Mouse (Mus musculus) kidney, embryonic 15.5 days (tissue): ENCODE data around the gene Hmgb2. TPM values are rescaled to one million over a fixed set of nuclear protein-coding genes. Genes with fewer than 3 reads are reported as not detected.
"Not testable (repeated sequence)": the region's sequence is repeated elsewhere in the genome, so short reads cannot be mapped to it uniquely, and the experiment has no call there.

Source experiments
- ATAC-seq: fragments of 200-750 bp; cut with Nextera tagmentation; replicated peaks from 2 replicates; pipeline ENCODE4 v1.8.0; 2017; ENCODE audit warnings: moderate TSS enrichment; ENCODE audit not compliant: low FRiP score
- H3K27ac ChIP-seq: fragments of 300-500 bp; sonication (generic); 2 replicates; pipeline ENCODE4 v1.5.1; 2015; ENCODE audit warnings: mild to moderate bottlenecking, inconsistent platforms
- H3K27me3 ChIP-seq: fragments of 300-500 bp; sonication (generic); 2 replicates; pipeline ENCODE4 v1.6.1; 2015; ENCODE audit warnings: inconsistent platforms
- H3K36me3 ChIP-seq: fragments of 300-500 bp; sonication (generic); 2 replicates; pipeline ENCODE4 v1.6.1; 2015; ENCODE audit warnings: inconsistent platforms
- H3K4me1 ChIP-seq: fragments of 300-500 bp; sonication (generic); 2 replicates; pipeline ENCODE4 v1.6.1; 2015; ENCODE audit warnings: inconsistent platforms
- H3K4me2 ChIP-seq: fragments of 300-500 bp; sonication (generic); 2 replicates; pipeline ENCODE4 v1.6.1; 2015; ENCODE audit warnings: moderate library complexity, mild to moderate bottlenecking, inconsistent platforms
- H3K4me3 ChIP-seq: fragments of 300-500 bp; sonication (generic); replicated peaks from 2 replicates; pipeline ENCODE4 v1.5.1; 2015; ENCODE audit warnings: mild to moderate bottlenecking, inconsistent platforms
- H3K9ac ChIP-seq: fragments of 300-500 bp; sonication (generic); 2 replicates; pipeline ENCODE4 v1.6.1; 2015; ENCODE audit warnings: mild to moderate bottlenecking, inconsistent platforms
- H3K9me3 ChIP-seq: fragments of 300-500 bp; sonication (generic); replicated peaks from 2 replicates; pipeline ENCODE4 v1.6.1; 2016; ENCODE audit warnings: inconsistent platforms
- WGBS: fragments of 180-500 bp; shearing (Covaris S2); methylation state at CpG from one replicate; pipeline ENCODE4 v1.1.7; 2015; ENCODE audit warnings: mixed read lengths; 5-methylcytosine and 5-hydroxymethylcytosine counted together
- polyA plus RNA-seq: library from polyadenylated mRNA; unstranded; fragments of >200 nt; fragmentation: Nextera tagmentation; extraction: Ambion mirVana; gene quantifications from 2 replicates; pipeline ENCODE4 v1.2.1, GENCODE M21; 2015

The Hmgb2 gene
- polyA plus RNA-seq, 1 experiment from 2014 or later, result 478 TPM

DNA sequence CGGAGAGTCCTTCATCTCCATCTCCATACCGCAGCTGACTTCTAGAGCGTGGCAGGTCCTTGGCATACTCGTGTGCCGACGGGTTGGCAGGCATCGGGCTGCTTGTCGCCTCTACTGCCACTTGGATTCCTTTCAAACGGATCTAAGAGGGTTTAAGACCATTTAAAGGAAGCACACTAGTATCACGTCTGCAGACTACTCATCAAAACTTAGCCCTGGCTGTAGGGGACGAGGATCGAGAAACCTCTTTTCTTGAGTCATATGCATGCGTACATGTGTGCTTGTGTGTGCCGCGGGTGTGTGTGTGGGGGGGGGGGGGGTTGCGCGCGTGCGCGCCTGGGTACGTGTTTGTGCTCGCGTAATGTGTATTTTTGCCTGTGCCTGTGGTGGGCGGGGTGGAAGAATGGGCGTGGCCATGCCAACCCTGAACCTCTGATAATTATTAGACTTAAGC lies 23.4 kb upstream of the Hmgb2 start:
- Histone ChIP-seq H3K4me1 (peaks cover 9% of the 10 kb centered on the region), H3K9me3 (no peaks in the 10 kb centered on the region), H3K27ac (peak overlapping the region; percentile 95), H3K36me3 (peaks cover 3% of the 10 kb centered on the region; the same call in 1 of the 2 replicates), H3K4me2 (peak overlapping the region; percentile 90), H3K9ac (peak overlapping the region; percentile 55), H3K27me3 (no peaks in the 10 kb centered on the region), H3K4me3 (peak overlapping the region; percentile 68)
- 0% methylated on average over 25 of the region's 25 CpGs for WGBS
- ATAC-seq, result peak; percentile 37

DNA sequence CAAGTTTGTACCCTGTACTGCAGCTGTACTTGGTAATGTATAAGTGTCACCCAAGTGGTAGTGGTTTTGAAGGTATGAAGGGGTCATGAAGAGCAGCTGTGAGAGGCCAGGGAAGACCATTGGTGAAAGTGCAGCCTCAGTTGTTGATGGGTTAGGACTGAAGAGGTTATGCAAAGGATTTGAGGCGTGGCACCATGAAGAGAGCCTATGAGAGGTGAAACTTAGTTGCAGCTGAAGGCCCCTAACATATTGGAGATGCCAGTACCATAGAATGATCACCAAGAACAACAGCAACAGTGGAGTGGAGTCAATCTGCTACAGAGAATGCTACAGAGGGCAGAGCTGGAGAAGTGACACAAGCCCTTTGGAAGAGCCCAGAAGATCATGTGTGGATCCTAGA lies 22.3 kb upstream of the Hmgb2 start:
- ATAC-seq, result no peak
- 91% methylated on average over 1 of the region's 1 CpGs for WGBS

GRCm38 (mm10) chr8:57489896-57490295 lies 21.8 kb upstream of the Hmgb2 start:
- Histone ChIP-seq H3K9ac (no peak overlapping the region), H3K4me3 (no peak overlapping the region), H3K4me1 (peaks cover 9% of the 10 kb centered on the region), H3K36me3 (no peaks in the 10 kb centered on the region), H3K27me3 (no peaks in the 10 kb centered on the region), H3K27ac (no peak overlapping the region), H3K9me3 (no peaks in the 10 kb centered on the region), H3K4me2 (no peak overlapping the region)
- no peak for ATAC-seq

More for the DNA sequence above, 22.3 kb upstream of the Hmgb2 start:
- no peak overlapping the region for H3K4me3 ChIP-seq
- peaks cover 9% of the 10 kb centered on the region for H3K4me1 ChIP-seq
- H3K27me3 ChIP-seq, result no peaks in the 10 kb centered on the region
- H3K36me3 ChIP-seq, result no peaks in the 10 kb centered on the region
- no peaks in the 10 kb centered on the region for H3K9me3 ChIP-seq
- H3K27ac ChIP-seq, result no peak overlapping the region
- H3K9ac ChIP-seq, result no peak overlapping the region
- no peak overlapping the region for H3K4me2 ChIP-seq

DNA sequence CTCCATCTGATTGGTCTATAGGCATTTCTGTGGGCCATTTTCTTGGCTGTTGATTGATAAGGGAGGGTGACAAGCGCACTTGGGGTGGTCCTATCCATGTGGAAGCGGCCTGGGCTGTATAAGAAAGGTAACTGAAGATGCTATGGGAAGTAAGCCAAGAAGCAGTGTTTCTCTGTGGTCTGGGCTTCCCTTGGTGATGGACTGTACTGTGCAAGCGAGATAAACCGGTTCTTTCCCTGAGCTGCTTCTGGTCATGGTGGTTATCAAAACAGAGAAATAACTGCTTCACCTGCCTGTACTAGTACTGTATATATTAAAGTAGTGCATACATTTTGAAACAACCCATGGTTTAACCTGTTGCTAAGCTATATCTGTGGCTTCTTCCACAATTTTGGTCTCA lies 19.8 kb upstream of the Hmgb2 start:
- Histone ChIP-seq H3K27me3 (no peaks in the 10 kb centered on the region), H3K27ac (no peak overlapping the region)
- 91% methylated on average over 4 of the region's 4 CpGs for WGBS

GRCm38 (mm10) chr8:57498494-57498846 lies 13.2 kb upstream of the Hmgb2 start:
- H3K27me3 ChIP-seq, result no peaks in the 10 kb centered on the region
- peaks cover 3% of the 10 kb centered on the region; the same call in 1 of the 2 replicates for H3K4me1 ChIP-seq
- H3K9me3 ChIP-seq, result no peaks in the 10 kb centered on the region
- no peak overlapping the region for H3K4me3 ChIP-seq
- H3K27ac ChIP-seq, result no peak overlapping the region
- no peak overlapping the region; the same call in 1 of the 2 replicates for H3K4me2 ChIP-seq
- no peak for ATAC-seq
- no peaks in the 10 kb centered on the region for H3K36me3 ChIP-seq
- no peak overlapping the region for H3K9ac ChIP-seq
- 77% methylated on average over 8 of the region's 8 CpGs for WGBS

More for the DNA sequence above, 19.8 kb upstream of the Hmgb2 start:
- ATAC-seq, result no peak
- H3K9me3 ChIP-seq, result no peaks in the 10 kb centered on the region
- H3K4me3 ChIP-seq, result no peak overlapping the region
- 0 out of 2 replicates have a peak, but pooled peaks cover 2% of the 10 kb centered on the region for H3K4me1 ChIP-seq
- H3K9ac ChIP-seq, result no peak overlapping the region
- H3K4me2 ChIP-seq, result no peak overlapping the region
- H3K36me3 ChIP-seq, result no peaks in the 10 kb centered on the region

DNA sequence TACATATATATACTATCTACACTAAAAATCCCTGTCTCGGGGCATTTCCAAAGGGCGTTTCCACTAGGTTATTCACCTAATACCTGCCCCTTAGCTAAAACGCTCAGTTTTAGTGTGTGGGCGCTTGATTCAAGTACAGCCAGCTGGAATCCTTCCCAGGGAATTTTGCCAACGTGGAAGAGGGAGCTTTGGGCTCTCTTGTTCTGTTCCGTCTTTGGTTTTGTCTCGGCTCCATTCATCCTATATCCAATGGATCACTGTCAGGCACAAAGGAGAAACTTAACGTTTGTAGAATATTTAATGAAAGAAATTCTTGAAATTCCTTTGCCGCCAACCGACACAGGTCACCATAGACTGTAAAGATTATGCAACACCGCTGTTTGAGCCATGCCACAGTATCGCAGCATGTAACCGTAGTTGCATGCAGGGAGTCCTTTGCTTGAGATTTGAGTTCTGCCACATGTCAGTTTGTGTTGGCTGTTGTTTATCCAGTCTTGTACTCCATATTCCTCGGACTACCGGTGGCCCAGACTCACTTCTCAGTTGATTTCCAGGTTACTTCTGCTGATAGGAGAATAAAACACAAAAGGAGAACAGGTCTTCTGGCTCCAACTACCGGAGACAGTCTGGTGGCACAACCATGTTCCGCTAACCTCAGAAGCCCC lies 12.7 kb upstream of the Hmgb2 start:
- Histone ChIP-seq H3K27ac (no peak overlapping the region), H3K9ac (no peak overlapping the region), H3K4me2 (peak overlapping the region; percentile 22; the same call in 1 of the 2 replicates), H3K4me3 (no peak overlapping the region), H3K27me3 (no peaks in the 10 kb centered on the region), H3K36me3 (no peaks in the 10 kb centered on the region), H3K4me1 (peaks cover 3% of the 10 kb centered on the region; the same call in 1 of the 2 replicates), H3K9me3 (no peaks in the 10 kb centered on the region)
- 0 out of 2 replicates have a peak, but pooled peaks have one; percentile 43 for ATAC-seq
- WGBS, result 65% methylated on average over 17 of the region's 17 CpGs

DNA sequence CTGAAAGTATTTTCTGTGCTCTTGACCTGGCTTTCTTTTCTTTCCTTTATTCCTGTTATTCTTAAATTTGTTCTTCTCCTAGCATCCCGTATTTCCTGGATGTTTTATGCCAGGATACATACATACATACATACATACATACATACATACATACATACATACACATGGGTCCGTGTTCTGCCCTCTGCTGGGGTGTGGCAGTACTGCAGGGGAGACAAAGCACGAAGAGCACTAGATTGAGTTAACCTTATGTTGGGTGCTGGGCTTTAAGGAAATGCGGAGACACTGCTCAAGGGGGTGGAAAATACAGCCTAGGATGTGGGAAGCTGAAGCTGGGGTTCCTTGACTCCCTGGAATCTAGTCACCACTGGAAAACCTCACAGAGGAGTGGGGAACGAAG lies 8.1 kb upstream of the Hmgb2 start:
- WGBS, result 51% methylated on average over 5 of the region's 5 CpGs
- Histone ChIP-seq H3K27ac (no peak overlapping the region), H3K9ac (no peak overlapping the region), H3K4me1 (peaks cover 3% of the 10 kb centered on the region; the same call in 1 of the 2 replicates), H3K4me2 (no peak overlapping the region), H3K9me3 (no peaks in the 10 kb centered on the region), H3K4me3 (no peak overlapping the region), H3K36me3 (no peaks in the 10 kb centered on the region), H3K27me3 (no peaks in the 10 kb centered on the region)
- no peak; the same call in 1 of the 2 replicates for ATAC-seq

DNA sequence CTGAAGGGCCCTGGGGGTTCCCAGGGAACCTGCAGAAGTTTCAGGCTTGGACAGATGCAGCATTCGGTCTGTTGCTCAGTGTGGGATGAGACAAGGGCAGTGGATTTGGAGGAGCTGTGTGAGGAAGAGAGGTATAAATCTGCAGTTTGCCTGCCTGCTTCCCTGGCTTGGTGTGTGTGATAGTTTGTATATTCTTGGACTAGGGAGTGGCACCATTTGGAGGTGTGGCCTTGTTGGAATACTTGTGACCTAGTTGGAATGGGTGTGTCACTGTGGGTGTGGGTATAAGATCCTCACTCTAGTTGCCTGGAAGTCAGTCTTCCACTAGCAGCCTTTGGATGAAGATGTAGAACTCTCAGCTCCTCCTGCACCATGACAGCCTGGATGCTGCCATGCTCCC lies 6.2 kb upstream of the Hmgb2 start:
- not testable (repeated sequence) for H3K4me1 ChIP-seq, H3K36me3 ChIP-seq, H3K27ac ChIP-seq, H3K9me3 ChIP-seq, H3K27me3 ChIP-seq, H3K4me3 ChIP-seq, H3K4me2 ChIP-seq, H3K9ac ChIP-seq, ATAC-seq
- 74% methylated on average over 1 of the region's 1 CpGs for WGBS

DNA sequence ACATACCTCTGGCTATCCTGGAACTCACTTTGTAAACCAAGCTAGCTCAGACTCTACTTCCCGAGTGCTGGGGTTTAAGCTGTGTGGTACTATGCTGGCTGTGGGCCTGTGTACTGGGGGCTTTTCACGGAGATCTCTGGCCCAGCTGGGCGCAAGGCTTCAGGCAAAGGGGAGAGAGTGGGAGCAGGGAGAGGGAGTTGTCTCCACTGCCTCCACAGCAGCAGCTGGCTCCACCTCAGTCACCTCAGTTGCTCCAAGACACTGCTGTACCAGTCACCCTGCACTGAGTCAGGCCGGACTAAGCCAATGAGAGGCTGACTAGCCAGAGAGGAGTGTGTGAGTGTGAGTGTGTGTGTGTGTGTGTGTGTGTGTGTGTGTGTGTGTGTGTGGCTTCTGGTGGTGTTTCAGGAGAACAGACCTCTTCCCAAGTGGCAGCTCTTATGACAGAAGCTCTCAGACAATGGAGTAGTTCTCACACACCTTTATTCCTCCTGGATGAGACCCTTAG lies 4.1 kb upstream of the Hmgb2 start:
- no peaks in the 10 kb centered on the region for H3K36me3 ChIP-seq
- H3K27me3 ChIP-seq, result no peaks in the 10 kb centered on the region
- ATAC-seq, result no peak
- H3K27ac ChIP-seq, result no peak overlapping the region
- no peaks in the 10 kb centered on the region for H3K9me3 ChIP-seq
- peaks cover 4% of the 10 kb centered on the region; the same call in 1 of the 2 replicates for H3K4me1 ChIP-seq
- WGBS, result 96% methylated on average over 4 of the region's 4 CpGs
- no peak overlapping the region for H3K4me2 ChIP-seq
- H3K4me3 ChIP-seq, result no peak overlapping the region
- H3K9ac ChIP-seq, result no peak overlapping the region

- ATAC-seq, result no peak
- Histone ChIP-seq H3K4me1 (peaks cover 7% of the 10 kb centered on the region), H3K4me3 (no peak overlapping the region), H3K9ac (no peak overlapping the region), H3K36me3 (peaks cover 4% of the 10 kb centered on the region; the same call in 1 of the 2 replicates), H3K27ac (no peak overlapping the region), H3K27me3 (no peaks in the 10 kb centered on the region), H3K4me2 (no peak overlapping the region), H3K9me3 (no peaks in the 10 kb centered on the region)
- WGBS, result 82% methylated on average over 4 of the region's 4 CpGs
Measured at GRCm38 (mm10) chr8:57508657-57509056, 3.0 kb upstream of the Hmgb2 start.

DNA sequence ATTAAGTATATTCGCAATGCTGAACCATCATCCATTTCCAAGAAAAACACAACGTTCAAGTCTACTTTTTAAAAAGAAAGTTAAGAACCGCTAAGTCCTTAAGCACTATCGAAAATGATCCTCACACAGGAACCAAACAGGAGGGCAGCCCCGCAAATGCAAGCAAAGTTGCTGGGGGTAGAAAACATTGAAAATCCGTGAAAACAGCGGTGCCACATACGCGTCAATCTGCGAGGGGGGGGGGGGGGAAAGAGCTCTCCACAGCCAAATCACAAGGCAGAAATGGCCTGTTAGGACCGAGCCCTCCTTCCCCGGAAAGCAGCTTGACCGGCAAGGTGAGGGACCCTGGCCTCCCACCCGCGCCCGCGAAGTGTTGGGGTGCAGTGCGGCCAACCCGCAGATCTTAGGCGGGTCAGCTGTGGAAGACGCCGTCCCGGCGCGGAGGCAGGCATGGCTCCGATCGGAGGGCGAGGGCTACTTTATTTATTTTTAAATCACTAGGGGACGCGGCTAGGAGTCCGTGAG lies 854 bp upstream of the Hmgb2 start:
- H3K4me2 ChIP-seq, result peak overlapping the region; percentile 81
- under 1% methylated on average over 31 of the region's 31 CpGs for whole genome bisulfite sequencing
- H3K36me3 ChIP-seq, result peaks cover 15% of the 10 kb centered on the region
- peak; percentile 24 for ATAC-seq
- peak overlapping the region; percentile 94 for H3K27ac ChIP-seq
- peak overlapping the region; percentile 76 for H3K9ac ChIP-seq
- H3K4me3 ChIP-seq, result peak overlapping the region; percentile 91
- peaks cover 8% of the 10 kb centered on the region for H3K4me1 ChIP-seq
- H3K9me3 ChIP-seq, result no peaks in the 10 kb centered on the region
- no peaks in the 10 kb centered on the region for H3K27me3 ChIP-seq
